Mouse (Mus musculus): ENCODE results near the gene Polr2g. TPM values are rescaled to one million over a fixed set of nuclear protein-coding genes. Genes with fewer than 3 reads are reported as not detected.

Polr2g gene
- polyA plus RNA-seq, 1 experiment from 2014 or later = 206 TPM

DNA sequence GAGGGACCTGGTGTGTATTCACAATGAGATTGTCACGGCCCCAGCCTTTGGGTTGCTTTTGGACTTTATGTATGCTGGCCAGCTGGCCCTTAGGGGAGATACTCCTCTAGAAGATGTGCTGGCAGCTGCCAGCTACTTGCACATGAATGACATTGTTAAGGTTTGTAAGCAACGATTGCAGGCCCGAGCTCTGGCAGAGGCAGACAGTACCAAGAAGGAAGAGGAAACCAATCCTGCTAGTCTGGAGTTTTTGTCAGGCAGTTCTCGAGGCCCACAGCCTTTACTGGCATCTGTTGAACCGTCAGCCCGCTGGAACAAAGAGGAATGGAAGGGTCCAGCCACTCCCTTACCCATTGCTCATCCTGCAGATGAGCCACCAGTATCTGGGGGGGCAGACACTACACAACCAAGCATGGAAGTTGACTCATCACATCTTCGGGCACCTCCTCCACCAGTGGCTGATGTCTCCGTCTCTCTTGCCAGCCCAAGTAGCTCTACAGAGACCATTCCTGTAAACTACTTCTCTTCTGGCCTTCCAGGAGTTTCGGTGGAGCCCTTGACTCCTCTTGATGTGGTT is 4.9 kb upstream of the Polr2g start:
- Histone ChIP-seq H3K27me3 (ENCODE audit: low read depth, poor library complexity, severe bottlenecking) (no peaks in the 10 kb centered on the region), H3K4me1 (peaks cover 14% of the 10 kb centered on the region), H3K36me3 (peaks cover 55% of the 10 kb centered on the region), H3K4me3 (peak overlapping the region; percentile 65; the same call in 1 of the 2 replicates), H3K9me3 (replicated peaks) (no peaks in the 10 kb centered on the region), H3K27ac (peak overlapping the region; percentile 85; the same call in 1 of the 2 replicates)
- WGBS = 94% methylated on average over 9 of the region's 9 CpGs
- DNase-seq (ENCODE audit: low spot score) = no peak

GRCm38 (mm10) chr19:8802130-8802821 is 3.9 kb upstream of the Polr2g start, which contains the start of gene Zbtb3:
TSS of gene Zbtb3 (plus strand) at chr19:8802555.
- H3K4me3 ChIP-seq = peak within 1 kb of the TSS; percentile 65
- WGBS = under 1% methylated on average over 30 of the region's 30 CpGs
- H3K9me3 ChIP-seq (replicated peaks) = no peaks in the 10 kb centered on the region
- peak; percentile 92 for DNase-seq (ENCODE audit: low spot score)
- peaks cover 44% of the 10 kb centered on the region for H3K36me3 ChIP-seq
- H3K27ac ChIP-seq = peak within 1 kb of the TSS; percentile 85
- peaks cover 20% of the 10 kb centered on the region for H3K4me1 ChIP-seq
- H3K27me3 ChIP-seq (ENCODE audit: low read depth, poor library complexity, severe bottlenecking) = no peaks in the 10 kb centered on the region

- peak overlapping the region; percentile 85 for H3K4me3 ChIP-seq
- H3K27ac ChIP-seq = no peak overlapping the region
- DNase-seq (ENCODE audit: low spot score) = no peak
- H3K9me3 ChIP-seq (replicated peaks) = no peaks in the 10 kb centered on the region
- peaks cover 23% of the 10 kb centered on the region for H3K4me1 ChIP-seq
- H3K36me3 ChIP-seq = peaks cover 37% of the 10 kb centered on the region
- H3K27me3 ChIP-seq (ENCODE audit: low read depth, poor library complexity, severe bottlenecking) = no peaks in the 10 kb centered on the region
Measured at GRCm38 (mm10) chr19:8798947-8799315, 554 bp upstream of the Polr2g start.

DNA sequence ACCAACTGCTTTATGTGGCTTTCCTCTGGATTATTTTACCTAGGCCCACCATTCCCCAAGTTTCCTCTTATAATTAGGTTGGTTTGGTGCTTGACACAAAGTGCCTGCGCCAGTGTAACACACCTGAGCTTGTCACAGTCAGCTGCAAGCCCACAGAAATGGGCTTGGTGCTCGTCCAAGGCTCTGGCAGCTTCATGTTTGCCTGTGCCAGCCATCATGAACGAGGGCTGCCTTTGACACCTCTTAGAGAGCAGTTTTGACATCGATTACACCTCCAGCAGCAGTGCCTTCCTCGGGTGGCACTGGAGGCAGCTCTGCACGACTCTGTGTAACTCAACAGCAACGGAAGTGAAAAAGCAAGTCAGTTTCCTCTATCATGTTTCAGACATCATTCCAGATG is 8.2 kb downstream of the Polr2g start:
- WGBS = 84% methylated on average over 7 of the region's 7 CpGs
- H3K27me3 ChIP-seq (ENCODE audit: low read depth, poor library complexity, severe bottlenecking) = no peaks in the 10 kb centered on the region
- no peak for DNase-seq (ENCODE audit: low spot score)
- peaks cover 47% of the 10 kb centered on the region for H3K36me3 ChIP-seq
- H3K9me3 ChIP-seq (replicated peaks) = no peaks in the 10 kb centered on the region
- no peak overlapping the region for H3K27ac ChIP-seq
- no peak overlapping the region for H3K4me3 ChIP-seq
- peaks cover 15% of the 10 kb centered on the region for H3K4me1 ChIP-seq

GRCm38 (mm10) chr19:8789171-8789570 is 9.2 kb downstream of the Polr2g start:
- 69% methylated on average over 1 of the region's 1 CpGs for WGBS
- Histone ChIP-seq H3K27me3 (ENCODE audit: low read depth, poor library complexity, severe bottlenecking) (no peaks in the 10 kb centered on the region), H3K27ac (no peak overlapping the region), H3K36me3 (peaks cover 38% of the 10 kb centered on the region), H3K4me3 (no peak overlapping the region), H3K4me1 (peaks cover 19% of the 10 kb centered on the region), H3K9me3 (replicated peaks) (no peaks in the 10 kb centered on the region)
- no peak for DNase-seq (ENCODE audit: low spot score)

GRCm38 (mm10) chr19:8788521-8788920 is 9.9 kb downstream of the Polr2g start:
- no peak for DNase-seq (ENCODE audit: low spot score)
- H3K36me3 ChIP-seq = peaks cover 38% of the 10 kb centered on the region
- WGBS = 28% methylated on average over 3 of the region's 3 CpGs
- H3K4me1 ChIP-seq = peaks cover 19% of the 10 kb centered on the region
- no peaks in the 10 kb centered on the region for H3K9me3 ChIP-seq (replicated peaks)
- no peak overlapping the region for H3K4me3 ChIP-seq
- H3K27ac ChIP-seq = no peak overlapping the region
- H3K27me3 ChIP-seq (ENCODE audit: low read depth, poor library complexity, severe bottlenecking) = no peaks in the 10 kb centered on the region

GRCm38 (mm10) chr19:8786008-8786781 is 12.2 kb downstream of the Polr2g start, which contains the start of gene Taf6l:
TSS of gene Taf6l (minus strand) at chr19:8786417.
- WGBS = under 1% methylated on average over 32 of the region's 32 CpGs
- DNase-seq (ENCODE audit: low spot score) = peak; percentile 90
- H3K4me3 ChIP-seq = peak within 1 kb of the TSS; percentile 79
- H3K27ac ChIP-seq = peak within 1 kb of the TSS; percentile 92
- H3K36me3 ChIP-seq = peaks cover 41% of the 10 kb centered on the region
- no peaks in the 10 kb centered on the region for H3K27me3 ChIP-seq (ENCODE audit: low read depth, poor library complexity, severe bottlenecking)
- peaks cover 19% of the 10 kb centered on the region for H3K4me1 ChIP-seq
- no peaks in the 10 kb centered on the region for H3K9me3 ChIP-seq (replicated peaks)

- peak; percentile 71 for DNase-seq (ENCODE audit: low spot score)
- H3K4me3 ChIP-seq = peak overlapping the region; percentile 86
- 6% methylated on average over 20 of the region's 20 CpGs for WGBS
- peaks cover 67% of the 10 kb centered on the region for H3K36me3 ChIP-seq
- peaks cover 24% of the 10 kb centered on the region for H3K4me1 ChIP-seq
- H3K27me3 ChIP-seq (ENCODE audit: low read depth, poor library complexity, severe bottlenecking) = no peaks in the 10 kb centered on the region
- H3K27ac ChIP-seq = peak overlapping the region; percentile 99
- no peaks in the 10 kb centered on the region for H3K9me3 ChIP-seq (replicated peaks)
Measured at GRCm38 (mm10) chr19:8774951-8775421, 23.4 kb downstream of the Polr2g start.

- DNase-seq (ENCODE audit: low spot score) = peak; percentile 98
- peaks cover 24% of the 10 kb centered on the region for H3K4me1 ChIP-seq
- no peaks in the 10 kb centered on the region for H3K9me3 ChIP-seq (replicated peaks)
- H3K36me3 ChIP-seq = peaks cover 70% of the 10 kb centered on the region
- peak within 1 kb of the TSS; percentile 99 for H3K27ac ChIP-seq
- no peaks in the 10 kb centered on the region for H3K27me3 ChIP-seq (ENCODE audit: low read depth, poor library complexity, severe bottlenecking)
- WGBS = under 1% methylated on average over 68 of the region's 68 CpGs
- peak within 1 kb of the TSS; percentile 86 for H3K4me3 ChIP-seq
Measured at GRCm38 (mm10) chr19:8774086-8774835, 24.1 kb downstream of the Polr2g start, which contains the start of gene Tmem179b. TSS of gene Tmem179b (minus strand) at chr19:8774467.

DNA sequence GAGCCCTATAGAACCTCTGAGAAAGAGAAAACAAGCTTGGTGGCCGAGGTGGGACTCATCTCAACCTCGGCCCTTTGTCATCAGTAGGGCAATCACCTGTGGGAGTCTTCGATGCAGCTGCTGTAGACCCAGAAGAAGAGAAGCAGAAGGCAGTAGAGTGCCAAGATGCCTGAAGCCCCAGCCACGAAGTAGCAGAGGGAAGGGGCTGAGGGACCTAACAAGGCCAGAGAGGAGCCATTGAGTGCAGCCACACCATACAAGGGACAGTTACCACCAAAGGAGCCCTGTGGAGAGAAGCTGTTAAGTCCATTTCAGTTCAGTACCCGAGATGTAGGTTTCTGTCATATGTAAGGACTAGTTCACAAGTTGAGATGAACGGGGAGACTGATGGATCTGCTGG is 25.0 kb downstream of the Polr2g start:
- DNase-seq (ENCODE audit: low spot score) = peak; percentile 33
- Histone ChIP-seq H3K36me3 (peaks cover 70% of the 10 kb centered on the region), H3K27ac (peak overlapping the region; percentile 99), H3K4me1 (peaks cover 24% of the 10 kb centered on the region), H3K4me3 (peak overlapping the region; percentile 86), H3K9me3 (replicated peaks) (no peaks in the 10 kb centered on the region), H3K27me3 (ENCODE audit: low read depth, poor library complexity, severe bottlenecking) (no peaks in the 10 kb centered on the region)
- WGBS = 61% methylated on average over 6 of the region's 6 CpGs

DNA sequence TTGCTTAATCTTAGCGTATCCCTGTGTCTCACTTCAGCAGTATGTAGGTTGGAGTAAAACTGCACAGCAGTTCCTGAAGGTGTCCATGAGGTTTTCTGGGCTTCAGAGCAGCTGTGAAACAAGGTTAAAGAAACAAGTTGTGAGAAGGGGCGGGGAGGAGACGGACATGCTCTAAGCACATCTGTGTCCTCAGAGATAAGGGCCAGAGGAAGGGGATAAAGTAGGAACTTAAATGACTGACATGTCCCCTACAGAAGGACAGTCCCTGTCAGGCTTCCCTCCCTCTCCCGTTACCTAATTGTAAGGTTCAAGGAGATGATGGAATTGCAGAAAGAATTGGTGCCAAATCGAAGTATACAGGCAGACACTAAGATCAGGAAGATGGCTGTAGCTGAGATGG is 25.4 kb downstream of the Polr2g start:
- H3K4me3 ChIP-seq = peak overlapping the region; percentile 86

GRCm38 (mm10) chr19:8770567-8771270 is 27.7 kb downstream of the Polr2g start, which contains the start of gene Tmem223:
TSS of gene Tmem223 (plus strand) at chr19:8770996.
- Histone ChIP-seq H3K27ac (peak within 1 kb of the TSS; percentile 96), H3K36me3 (peaks cover 81% of the 10 kb centered on the region), H3K4me1 (peaks cover 23% of the 10 kb centered on the region), H3K9me3 (replicated peaks) (no peaks in the 10 kb centered on the region), H3K4me3 (peak within 1 kb of the TSS; percentile 80), H3K27me3 (ENCODE audit: low read depth, poor library complexity, severe bottlenecking) (no peaks in the 10 kb centered on the region)
- DNase-seq (ENCODE audit: low spot score) = peak; percentile 89
- 23% methylated on average over 29 of the region's 29 CpGs for WGBS

More for the DNA sequence above, 25.4 kb downstream of the Polr2g start:
- WGBS = 82% methylated on average over 5 of the region's 5 CpGs
- H3K27me3 ChIP-seq (ENCODE audit: low read depth, poor library complexity, severe bottlenecking) = no peaks in the 10 kb centered on the region
- H3K36me3 ChIP-seq = peaks cover 70% of the 10 kb centered on the region
- no peaks in the 10 kb centered on the region for H3K9me3 ChIP-seq (replicated peaks)
- peaks cover 24% of the 10 kb centered on the region for H3K4me1 ChIP-seq
- peak overlapping the region; percentile 99; the same call in 1 of the 2 replicates for H3K27ac ChIP-seq
- DNase-seq (ENCODE audit: low spot score) = no peak
